In genomic region chr9:43453953-43454582, GRCm38 (mm10) we compare ENCODE assay signal across 10 mouse cellular contexts.
DNase-seq lines count a peak whose midpoint lies in the region; ATAC-seq and TF ChIP-seq lines count a peak whose summit lies in the region.
"Had no signal": no experiment of that assay in that cellular context is flagged by ENCODE, and none has a peak within 500 bp of the region (broad histone marks: within the 10 kb centered on the region; RNA-seq: fewer than 3 reads in every experiment).

No protein-coding gene starts in this region.

- H3K27me3 ChIP-seq in hindbrain, embryonic 16.5 days (replicated peaks; ENCODE audit: control insufficient read depth, insufficient read depth, low read length) = no peaks in the 10 kb centered on the region; the same call in 1 of the 2 replicates
- no peaks in the 10 kb centered on the region; the same call in none of the 2 replicates for H3K27me3 ChIP-seq in midbrain, embryonic 16.5 days (ENCODE audit: control insufficient read depth, insufficient read depth, low read depth, low read length)

- DNase-seq in layer of hippocampus, adult 2 months (ENCODE audit: low spot score in 2 of 2) = no peak
- DNase-seq in layer of hippocampus, postnatal 36 days = no peak
- DNase-seq in brain, adult 2 months (ENCODE audit: low read depth, low spot score) = peak; percentile 17
- DNase-seq in cerebellum, adult 9-11 months = no peak
- DNase-seq in layer of hippocampus, adult 9-10 months (ENCODE audit: low spot score) = no peak

- no peak for TF ChIP-seq CTCF in layer of hippocampus, adult 2 months (conservative IDR thresholded peaks at IDR 0.05)

- peak overlapping the region; percentile 31 for H3K4me2 ChIP-seq in hindbrain, embryonic 16.5 days (ENCODE audit: low read length)
- H3K4me2 ChIP-seq in midbrain, embryonic 16.5 days (ENCODE audit: low read length) = peak overlapping the region; percentile 44
- H3K4me2 ChIP-seq: heart, embryonic 13.5 days; limb, embryonic 15.5 days had no signal

- peaks cover 14% of the 10 kb centered on the region for H3K4me1 ChIP-seq in hindbrain, embryonic 16.5 days (ENCODE audit: control insufficient read depth, insufficient read depth, low read depth, low read length)
- H3K4me1 ChIP-seq in midbrain, embryonic 16.5 days (ENCODE audit: control insufficient read depth, insufficient read depth, low read length) = peaks cover 14% of the 10 kb centered on the region
- H3K4me1 ChIP-seq: heart, embryonic 13.5 days had no signal

- peak overlapping the region; percentile 59 for H3K27ac ChIP-seq in layer of hippocampus, adult 2 months
- H3K27ac ChIP-seq in hindbrain, embryonic 16.5 days (ENCODE audit: low read depth, low read length) = no peak overlapping the region
- 0 out of 2 replicates have a peak overlapping the region, but pooled peaks have one; percentile 17 for H3K27ac ChIP-seq in midbrain, embryonic 16.5 days (ENCODE audit: low read length)
- H3K27ac ChIP-seq: heart, embryonic 13.5 days; limb, embryonic 15.5 days had no signal

- no peak overlapping the region for H3K9ac ChIP-seq in hindbrain, embryonic 16.5 days (ENCODE audit: low read depth, low read length)
- H3K9ac ChIP-seq in midbrain, embryonic 16.5 days (ENCODE audit: low read depth, low read length) = no peak overlapping the region
- H3K9ac ChIP-seq: heart, embryonic 13.5 days; limb, embryonic 15.5 days had no signal

- H3K4me3 ChIP-seq in layer of hippocampus, adult 2 months = no peak overlapping the region
- no peak overlapping the region for H3K4me3 ChIP-seq in hindbrain, embryonic 16.5 days (ENCODE audit: low read length)
- H3K4me3 ChIP-seq in midbrain, embryonic 16.5 days (ENCODE audit: low read depth, low read length) = no peak overlapping the region; the same call in 1 of the 2 replicates
- H3K4me3 ChIP-seq: heart, embryonic 13.5 days; limb, embryonic 15.5 days had no signal

- 1% methylated on average over 14 of the region's 14 CpGs for WGBS in hindbrain, embryonic 16.5 days
- WGBS in midbrain, embryonic 16.5 days = 4% methylated on average over 14 of the region's 14 CpGs

- no peaks in the 10 kb centered on the region for H3K9me3 ChIP-seq in hindbrain, embryonic 16.5 days (ENCODE audit: control insufficient read depth, low read length)
- H3K9me3 ChIP-seq in midbrain, embryonic 16.5 days (replicated peaks; ENCODE audit: control insufficient read depth, low read length, poor library complexity, severe bottlenecking) = no peaks in the 10 kb centered on the region
- H3K9me3 ChIP-seq: heart, embryonic 13.5 days; limb, embryonic 15.5 days had no signal

- no peaks in the 10 kb centered on the region for H3K36me3 ChIP-seq in hindbrain, embryonic 16.5 days (ENCODE audit: control insufficient read depth, insufficient read depth, low read length)
- no peaks in the 10 kb centered on the region for H3K36me3 ChIP-seq in midbrain, embryonic 16.5 days (ENCODE audit: control insufficient read depth, insufficient read depth, low read length)
- H3K36me3 ChIP-seq: heart, embryonic 13.5 days; limb, embryonic 15.5 days had no signal

- peak; percentile 52; the same call in 1 of the 2 replicates for ATAC-seq in hindbrain, embryonic 16.5 days
- ATAC-seq in midbrain, embryonic 16.5 days = peak; percentile 82
- no peak for ATAC-seq in frontal cortex, adult (ENCODE audit: low TSS enrichment)
